Comparison of ENCODE assay signal across 8 mouse cellular contexts in the genomic region with DNA sequence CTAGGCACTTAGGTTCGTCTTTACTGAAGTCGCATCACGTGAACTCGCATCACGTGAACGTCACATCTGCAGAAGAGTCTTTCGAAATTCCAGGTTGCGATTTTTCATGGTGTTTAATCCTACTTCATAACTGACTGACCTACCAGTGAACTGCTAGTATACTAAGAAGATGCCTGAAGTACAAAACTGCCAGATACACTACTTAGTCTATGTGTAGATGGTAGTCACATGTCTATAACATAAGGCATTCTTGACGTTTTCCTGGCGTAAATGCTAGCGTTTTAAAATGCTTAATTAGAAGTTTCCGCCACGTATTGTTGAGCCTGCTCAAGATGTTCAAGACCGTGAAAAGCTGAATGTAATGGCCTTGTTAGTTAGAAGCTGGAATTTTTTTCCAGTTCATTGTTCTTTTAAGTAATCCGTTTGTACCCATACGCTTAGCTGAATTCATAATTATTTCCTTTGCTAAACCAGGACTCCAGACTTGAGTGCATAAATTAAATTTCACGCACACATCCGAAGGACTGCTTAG. TPM values are rescaled to one million over a fixed set of nuclear protein-coding genes. Genes with fewer than 3 reads are reported as not detected.
A peak's percentile ranks its signal among the peaks of the same experiment; 100 is the strongest.
DNase-seq lines count a peak whose midpoint lies in the region; ATAC-seq lines count a peak whose summit lies in the region.

No protein-coding gene starts in this region.

- DNase-seq in heart, postnatal 10 days = no peak
- DNase-seq in embryo, embryonic 10.5 days (ENCODE audit: low spot score) = peak; percentile 67
- no peak for DNase-seq in intestine, embryonic 14.5 days (ENCODE audit: low spot score)
- peak; percentile 36 for DNase-seq in neural tube, embryonic 10.5 days (ENCODE audit: extremely low spot score, low spot score)
- DNase-seq in thymus, postnatal 36 days = no peak
- no peak for DNase-seq in cerebellum, postnatal 14 days

- intact Hi-C loops in heart, postnatal 10 days (cut with DNase I) = loop anchor here (2.0 to 5.0 kb wide), 3 partner anchors 131 to 269 kb away; no protein-coding TSS in a partner anchor

- H3K36me3 ChIP-seq in heart, embryonic 13.5 days = no peaks in the 10 kb centered on the region
- H3K36me3 ChIP-seq in intestine, embryonic 14.5 days (ENCODE audit: control insufficient read depth, insufficient read depth, low read length) = no peaks in the 10 kb centered on the region

- H3K4me3 ChIP-seq in heart, embryonic 13.5 days = peak overlapping the region; percentile 71
- peak overlapping the region; percentile 59 for H3K4me3 ChIP-seq in intestine, embryonic 14.5 days (ENCODE audit: low read depth, low read length)

- H3K9ac ChIP-seq in heart, embryonic 13.5 days = peak overlapping the region; percentile 85
- peak overlapping the region; percentile 70; the same call in 1 of the 2 replicates for H3K9ac ChIP-seq in intestine, embryonic 14.5 days (ENCODE audit: low read length)

- ATAC-seq in heart, embryonic 13.5 days (ENCODE audit: extremely low read depth, insufficient number of reproducible peaks, low FRiP score, low TSS enrichment) = no peak
- no peak for ATAC-seq in intestine, embryonic 14.5 days (replicated peaks; ENCODE audit: low FRiP score, low TSS enrichment, low read depth)
- no peak for ATAC-seq in megakaryocyte progenitor cell, adult 5-6 weeks (replicated peaks; ENCODE audit: poor library complexity)

- H3K27ac ChIP-seq in heart, embryonic 13.5 days (replicated peaks) = 0 out of 2 replicates have a peak overlapping the region, but pooled peaks have one; percentile 85
- no peak overlapping the region; the same call in 1 of the 2 replicates for H3K27ac ChIP-seq in intestine, embryonic 14.5 days (ENCODE audit: low read depth)

- no peaks in the 10 kb centered on the region for H3K9me3 ChIP-seq in heart, embryonic 13.5 days
- H3K9me3 ChIP-seq in intestine, embryonic 14.5 days (ENCODE audit: control insufficient read depth, low read length) = no peaks in the 10 kb centered on the region

- peaks cover 15% of the 10 kb centered on the region for H3K27me3 ChIP-seq in heart, embryonic 13.5 days (replicated peaks)
- peaks cover 7% of the 10 kb centered on the region; the same call in 1 of the 2 replicates for H3K27me3 ChIP-seq in intestine, embryonic 14.5 days (replicated peaks; ENCODE audit: control insufficient read depth, insufficient read depth, low read length)

- H3K4me1 ChIP-seq in heart, embryonic 13.5 days = peaks cover 9% of the 10 kb centered on the region
- H3K4me1 ChIP-seq in intestine, embryonic 14.5 days (replicated peaks; ENCODE audit: control insufficient read depth, insufficient read depth, low read length) = peaks cover 7% of the 10 kb centered on the region; the same call in 1 of the 2 replicates

- WGBS in heart, embryonic 13.5 days = 19% methylated on average over 18 of the region's 18 CpGs
- WGBS in intestine, embryonic 14.5 days = 33% methylated on average over 18 of the region's 18 CpGs

- peak overlapping the region; percentile 92 for H3K4me2 ChIP-seq in heart, embryonic 13.5 days
- peak overlapping the region; percentile 90 for H3K4me2 ChIP-seq in intestine, embryonic 14.5 days (ENCODE audit: low read length)

RNA-seq across cellular contexts. Expression of gene Lekr1, which starts 7.9 kb away (rescaled TPM):
- 5.5 and 6.6 TPM in 2 replicates for polyA plus RNA-seq in heart, embryonic 13.5 days (2015; fragmentation: Nextera tagmentation; extraction: Ambion mirVana)
- 1 to 10 TPM; 2.9 to 3.5 TPM for total RNA-seq in heart, postnatal 10 days (2021)
- polyA plus RNA-seq in intestine, embryonic 14.5 days (2014; fragmentation: Nextera tagmentation; extraction: Ambion mirVana) = 7.9 and 8.6 TPM in 2 replicates
- total RNA-seq in megakaryocyte progenitor cell, adult 5-6 weeks (2015) = 3.4 and 4.7 TPM in 2 replicates
- 3.2 and 5.2 TPM in 2 replicates for total RNA-seq in megakaryocyte progenitor cell, adult 5-6 weeks (2017)

Comparison
In these comparisons a context has a peak if more than half of its experiments do, and no peak if none do; other contexts are left out.
1. DNase-seq: peak in embryo, embryonic 10.5 days (single experiment) and neural tube, embryonic 10.5 days (single experiment); none in heart, postnatal 10 days (0 of 2), intestine, embryonic 14.5 days (single experiment), thymus, postnatal 36 days (0 of 2) and cerebellum, postnatal 14 days (0 of 2).